Mouse (Mus musculus) MEL (cell line): ENCODE results near the gene Kifap3.

Experiments used
- POLR2A ChIP-seq, 2 experiments: IDR thresholded peaks; 2 replicates each; pipeline ENCODE4 v1.6.1; 2011 to 2012; ENCODE audit warnings: low read length in 2 of 2, mild to moderate bottlenecking in 2 of 2, control low read depth in 1 of 2, improper control_type of control experiment in 1 of 2, low read depth in 1 of 2, moderate library complexity in 1 of 2; ENCODE audit not compliant: control insufficient read depth in 1 of 2, insufficient read depth in 1 of 2, poor library complexity in 1 of 2
- ZC3H11A ChIP-seq: IDR thresholded peaks from 2 replicates; pipeline ENCODE4 v1.6.1; 2012; ENCODE audit warnings: low read depth, mild to moderate bottlenecking, inconsistent platforms, low read length, improper control_type of control experiment

- TF ChIP-seq ZC3H11A: peak; percentile 86
- TF ChIP-seq POLR2A (IDR thresholded peaks at IDR 0.05; ENCODE audit: control insufficient read depth in 1 of 2, insufficient read depth in 1 of 2, low read depth in 1 of 2, low read length in 2 of 2, poor library complexity in 1 of 2): no peak
Measured at GRCm38 (mm10) chr1:163910343-163910742, 131.0 kb downstream of the Kifap3 start.
